Mouse (Mus musculus) G1E (cell line): Measurements from ENCODE around the gene Eya4.

Experiments
- CTCF ChIP-seq: IDR thresholded peaks from 2 replicates; pipeline ENCODE4 v1.5.1; 2012; ENCODE audit warnings: low read depth, low read length, inconsistent platforms, mixed read lengths
- GATA1 ChIP-seq: IDR thresholded peaks from 2 replicates; pipeline ENCODE4 v1.6.1; 2012; ENCODE audit warnings: borderline replicate concordance, low read length, inconsistent platforms, mixed read lengths
- GATA2 ChIP-seq: IDR thresholded peaks from 2 replicates; pipeline ENCODE4 v1.6.1; 2012; ENCODE audit warnings: low read depth, low read length, inconsistent platforms, borderline replicate concordance
- POLR2AphosphoS5 ChIP-seq: IDR thresholded peaks from 2 replicates; pipeline ENCODE4 v1.6.1; 2012; ENCODE audit warnings: low read depth, low read length, inconsistent platforms; ENCODE audit not compliant: insufficient replicate concordance

- no peak for TF ChIP-seq GATA2
- no peak for TF ChIP-seq GATA1
- no peak for TF ChIP-seq CTCF
- no peak for TF ChIP-seq POLR2AphosphoS5
Measured at GRCm38 (mm10) chr10:23394152-23394551, 43.6 kb upstream of the Eya4 start.
